Mouse (Mus musculus) olfactory bulb, adult 2 months (tissue): ENCODE results near the gene Rnase12.

Experiments
- CTCF ChIP-seq: fragments of 200-500 bp; IDR thresholded peaks from 2 replicates; pipeline ENCODE4 v1.5.1; 2012; ENCODE audit warnings: low read depth, mild to moderate bottlenecking, low read length, moderate library complexity; ENCODE audit not compliant: insufficient read depth
- POLR2A ChIP-seq: fragments of 200-500 bp; IDR thresholded peaks from 2 replicates; pipeline ENCODE4 v1.6.1; 2012; ENCODE audit warnings: mild to moderate bottlenecking, low read depth, low read length, moderate library complexity; ENCODE audit not compliant: insufficient read depth

DNA sequence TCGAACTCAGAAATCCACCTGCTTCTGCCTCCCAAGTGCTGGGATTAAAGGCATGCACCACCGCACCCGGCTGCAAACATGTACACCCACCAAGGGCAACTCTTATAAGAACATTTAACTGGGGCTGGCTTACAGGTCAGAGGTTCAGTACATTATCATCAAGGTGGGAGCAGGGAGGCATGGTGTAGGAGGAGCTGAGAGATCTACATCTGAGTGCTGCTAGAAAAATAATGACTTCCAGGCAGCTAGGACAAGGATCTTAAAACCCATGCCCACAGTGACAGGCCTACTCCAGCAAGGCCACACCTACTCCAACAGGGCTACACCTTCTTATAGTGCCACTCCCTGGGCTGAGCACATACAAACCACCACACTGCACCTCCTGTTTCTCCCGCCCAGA lies 28.4 kb upstream of the Rnase12 start:
- TF ChIP-seq CTCF (no peak), POLR2A (no peak)
